Mouse (Mus musculus): Measurements from ENCODE around the gene 9930104L06Rik.

DNA sequence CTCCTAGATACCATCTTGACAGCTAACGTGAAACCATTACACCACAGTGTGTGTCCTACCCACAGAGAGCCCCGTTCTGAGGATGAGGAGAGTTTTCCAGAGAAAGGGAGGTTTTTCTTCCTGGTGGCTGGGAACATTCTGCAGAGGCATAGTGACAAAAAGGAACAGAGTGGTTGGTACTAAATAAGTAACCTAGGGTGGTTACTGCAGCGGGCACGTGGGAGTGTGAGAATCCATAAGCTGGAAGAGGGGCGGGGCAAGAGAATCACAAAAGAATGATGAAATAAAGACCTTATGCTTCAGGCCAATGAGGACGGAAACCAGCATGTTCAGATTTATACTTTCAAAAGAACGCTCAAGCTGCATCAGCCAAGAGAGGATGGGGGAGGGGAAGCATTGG is 48.1 kb upstream of the 9930104L06Rik start:
- TF ChIP-seq CTCF (IDR thresholded peaks at IDR 0.05; ENCODE audit: insufficient read depth, low read depth, low read length) (no peak), POLR2A (IDR thresholded peaks at IDR 0.05; ENCODE audit: insufficient read depth, low read depth, low read length) (no peak)
